Mouse (Mus musculus): ENCODE results near the gene Srp14. TPM values are rescaled to one million over a fixed set of nuclear protein-coding genes. Genes with fewer than 3 reads are reported as not detected.

Srp14 gene
- polyA plus RNA-seq, 1 experiment from 2014 or later = 255 TPM

DNA sequence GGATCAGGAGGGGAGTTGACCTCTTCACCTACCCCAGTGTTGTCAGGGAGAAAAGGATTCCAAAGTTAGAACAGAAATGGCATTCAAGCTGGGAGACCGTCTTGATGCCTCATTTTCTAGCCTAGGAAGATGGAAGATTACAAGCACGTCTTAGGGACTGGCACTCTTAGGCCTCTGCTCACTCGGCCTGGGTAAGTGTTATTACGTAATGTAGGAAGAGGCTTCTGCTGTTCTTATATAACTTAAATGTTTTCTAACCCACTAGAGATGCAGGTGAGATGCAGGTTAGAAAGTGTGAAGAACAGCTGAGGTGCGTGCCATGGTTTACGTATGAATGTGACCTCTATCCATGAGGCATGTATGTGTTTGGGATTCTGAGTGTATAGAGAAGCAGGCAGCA lies 51.2 kb downstream of the Srp14 start:
- no peaks in the 10 kb centered on the region for H3K27me3 ChIP-seq (ENCODE audit: insufficient read depth, low read length)
- H3K4me1 ChIP-seq (replicated peaks; ENCODE audit: insufficient read depth, low read length) = no peaks in the 10 kb centered on the region
- no peak overlapping the region for H3K9ac ChIP-seq (ENCODE audit: low read depth, low read length)
- no peak overlapping the region for H3K4me2 ChIP-seq (ENCODE audit: low read length)
- no peaks in the 10 kb centered on the region for H3K9me3 ChIP-seq (replicated peaks; ENCODE audit: low read length)
- DNase-seq (ENCODE audit: low spot score) = no peak
- no peak for ATAC-seq (replicated peaks; ENCODE audit: low FRiP score, low read depth)
- H3K36me3 ChIP-seq (ENCODE audit: insufficient read depth, low read length) = peaks cover 42% of the 10 kb centered on the region
- H3K4me3 ChIP-seq (replicated peaks; ENCODE audit: low read depth, low read length) = no peak overlapping the region
- H3K27ac ChIP-seq = no peak overlapping the region
- 96% methylated on average over 6 of the region's 6 CpGs for WGBS
- no peak for TF ChIP-seq CTCF (IDR thresholded peaks at IDR 0.05; ENCODE audit: low read depth)

Other genes with a start within 250 kb of the Srp14 start
- 0.96 and 1.1 TPM in 2 replicates for gene Fsip1, start 222.7 kb downstream of the Srp14 start, polyA plus RNA-seq (2015; fragmentation: Nextera tagmentation; extraction: Ambion mirVana)
- gene Gpr176, start 106.3 kb downstream of the Srp14 start, polyA plus RNA-seq (2015; fragmentation: Nextera tagmentation; extraction: Ambion mirVana) = 2.1 and 2.3 TPM in 2 replicates
- 8.0 TPM in 2 replicates for gene Eif2ak4, start 91.1 kb downstream of the Srp14 start, polyA plus RNA-seq (2015; fragmentation: Nextera tagmentation; extraction: Ambion mirVana)
- gene Bmf, start 70.0 kb upstream of the Srp14 start, polyA plus RNA-seq (2015; fragmentation: Nextera tagmentation; extraction: Ambion mirVana) = 4.2 and 5.3 TPM in 2 replicates
- 28.7 and 34.2 TPM in 2 replicates for gene Bub1b, start 118.5 kb upstream of the Srp14 start, polyA plus RNA-seq (2015; fragmentation: Nextera tagmentation; extraction: Ambion mirVana)
- gene Pak6, start 183.6 kb upstream of the Srp14 start, polyA plus RNA-seq (2015; fragmentation: Nextera tagmentation; extraction: Ambion mirVana) = 1.9 and 3.5 TPM in 2 replicates
- 0.37 and 0.45 TPM in 2 replicates for gene Ankrd63, start 224.3 kb upstream of the Srp14 start, polyA plus RNA-seq (2015; fragmentation: Nextera tagmentation; extraction: Ambion mirVana)
- gene Plcb2, start 248.7 kb upstream of the Srp14 start, polyA plus RNA-seq (2015; fragmentation: Nextera tagmentation; extraction: Ambion mirVana) = 1.3 and 1.4 TPM in 2 replicates

Measured in kidney, postnatal 0 days (tissue).